8 mouse cellular contexts compared by ENCODE assay signal in genomic region chr15:80798367-80799073, GRCm38 (mm10).
DNase-seq lines count a peak whose midpoint lies in the region; ATAC-seq lines count a peak whose summit lies in the region.

No protein-coding gene starts in this region.

- peaks cover 30% of the 10 kb centered on the region for H3K4me1 ChIP-seq in intestine, embryonic 14.5 days (replicated peaks; ENCODE audit: control insufficient read depth, insufficient read depth, low read length)

- intact Hi-C loops in left cerebral cortex, postnatal 14 days (cut with DNase I) = loop anchor here (2.0 kb wide), 1 partner anchor 88 kb away; the partner anchor contains the start of gene Tnrc6b

- no peaks in the 10 kb centered on the region for H3K27me3 ChIP-seq in intestine, embryonic 14.5 days (replicated peaks; ENCODE audit: control insufficient read depth, insufficient read depth, low read length)

- ATAC-seq in intestine, embryonic 14.5 days (replicated peaks; ENCODE audit: low FRiP score, low TSS enrichment, low read depth) = peak; percentile 91

- H3K27ac ChIP-seq in intestine, embryonic 14.5 days (ENCODE audit: low read depth) = peak overlapping the region; percentile 91

- H3K9me3 ChIP-seq in intestine, embryonic 14.5 days (ENCODE audit: control insufficient read depth, low read length) = no peaks in the 10 kb centered on the region

- peak overlapping the region; percentile 74 for H3K4me2 ChIP-seq in intestine, embryonic 14.5 days (ENCODE audit: low read length)

- H3K4me3 ChIP-seq in intestine, embryonic 14.5 days (ENCODE audit: low read depth, low read length) = peak overlapping the region; percentile 88

- peak; percentile 70 to 85 for DNase-seq in adrenal gland, adult 18-20 months (ENCODE audit: low spot score in 2 of 2)
- peak; percentile 99 for DNase-seq in embryo, embryonic 11 days
- DNase-seq in gastrocnemius, postnatal 25 days = peak; percentile 86
- peak; percentile 82 for DNase-seq in intestine, embryonic 14.5 days (ENCODE audit: low spot score)
- peak; percentile 95 to 99 for DNase-seq in left cerebral cortex, postnatal 14 days (ENCODE audit: low spot score in 2 of 2)
- DNase-seq in mesoderm, embryonic 11.5 days (ENCODE audit: low read depth, low spot score) = peak; percentile 96
- DNase-seq in right cerebral cortex, postnatal 36 days (ENCODE audit: low spot score in 2 of 2) = peak; percentile 87 to 94
- peak; percentile 93 for DNase-seq in yolk sac, embryonic 10.5 days (ENCODE audit: low spot score)

- WGBS in intestine, embryonic 14.5 days = under 1% methylated on average over 17 of the region's 17 CpGs

- H3K9ac ChIP-seq in intestine, embryonic 14.5 days (ENCODE audit: low read length) = peak overlapping the region; percentile 94

- no peaks in the 10 kb centered on the region for H3K36me3 ChIP-seq in intestine, embryonic 14.5 days (ENCODE audit: control insufficient read depth, insufficient read depth, low read length)

Comparison
In these comparisons a context has a peak if more than half of its experiments do, and no peak if none do; other contexts are left out.
1. Peak in every context shown above with its lines: DNase-seq, ATAC-seq, H3K4me3 ChIP-seq and H3K27ac ChIP-seq.